Mouse (Mus musculus) lung, embryonic 15.5 days (tissue): ENCODE data around the gene Rab39b. TPM values are rescaled to one million over a fixed set of nuclear protein-coding genes. Genes with fewer than 3 reads are reported as not detected.

Experiments used
- ATAC-seq: fragments of 200-750 bp; cut with Nextera tagmentation; 2 replicates; pipeline ENCODE4 v1.8.0; 2017; ENCODE audit warnings: moderate number of reproducible peaks, borderline replicate concordance; ENCODE audit not compliant: low FRiP score, low TSS enrichment; ENCODE audit errors: extremely low read depth
- H3K27ac ChIP-seq: fragments of 300-500 bp; sonication (generic); 2 replicates; pipeline ENCODE4 v1.5.1; 2015; ENCODE audit warnings: moderate library complexity, mild to moderate bottlenecking, inconsistent platforms
- H3K27me3 ChIP-seq: fragments of 300-500 bp; sonication (generic); 2 replicates; pipeline ENCODE4 v1.6.1; 2015; ENCODE audit warnings: inconsistent platforms
- H3K36me3 ChIP-seq: fragments of 300-500 bp; sonication (generic); 2 replicates; pipeline ENCODE4 v1.6.1; 2015; ENCODE audit warnings: inconsistent platforms
- H3K4me1 ChIP-seq: fragments of 300-500 bp; sonication (generic); 2 replicates; pipeline ENCODE4 v1.6.1; 2015; ENCODE audit warnings: inconsistent platforms
- H3K4me2 ChIP-seq: fragments of 300-500 bp; sonication (generic); 2 replicates; pipeline ENCODE4 v1.6.1; 2015; ENCODE audit warnings: inconsistent platforms, mild to moderate bottlenecking, moderate library complexity
- H3K4me3 ChIP-seq: fragments of 300-500 bp; sonication (generic); 2 replicates; pipeline ENCODE4 v1.5.1; 2015; ENCODE audit warnings: mild to moderate bottlenecking, inconsistent platforms
- H3K9ac ChIP-seq: fragments of 300-500 bp; sonication (generic); 2 replicates; pipeline ENCODE4 v1.6.1; 2015; ENCODE audit warnings: inconsistent platforms
- H3K9me3 ChIP-seq: fragments of 300-500 bp; sonication (generic); 2 replicates; pipeline ENCODE4 v1.6.1; 2016; ENCODE audit warnings: inconsistent platforms
- WGBS: fragments of 180-500 bp; shearing (Covaris S2); methylation state at CpG from one replicate; pipeline ENCODE4 v1.1.7; 2015; 5-methylcytosine and 5-hydroxymethylcytosine counted together
- polyA plus RNA-seq: library from polyadenylated mRNA; unstranded; fragments of >200 nt; fragmentation: Nextera tagmentation; extraction: Ambion mirVana; gene quantifications from 2 replicates; pipeline ENCODE4 v1.2.1, GENCODE M21; 2015

Rab39b gene
- 1.2 and 1.3 TPM in 2 replicates for polyA plus RNA-seq

DNA sequence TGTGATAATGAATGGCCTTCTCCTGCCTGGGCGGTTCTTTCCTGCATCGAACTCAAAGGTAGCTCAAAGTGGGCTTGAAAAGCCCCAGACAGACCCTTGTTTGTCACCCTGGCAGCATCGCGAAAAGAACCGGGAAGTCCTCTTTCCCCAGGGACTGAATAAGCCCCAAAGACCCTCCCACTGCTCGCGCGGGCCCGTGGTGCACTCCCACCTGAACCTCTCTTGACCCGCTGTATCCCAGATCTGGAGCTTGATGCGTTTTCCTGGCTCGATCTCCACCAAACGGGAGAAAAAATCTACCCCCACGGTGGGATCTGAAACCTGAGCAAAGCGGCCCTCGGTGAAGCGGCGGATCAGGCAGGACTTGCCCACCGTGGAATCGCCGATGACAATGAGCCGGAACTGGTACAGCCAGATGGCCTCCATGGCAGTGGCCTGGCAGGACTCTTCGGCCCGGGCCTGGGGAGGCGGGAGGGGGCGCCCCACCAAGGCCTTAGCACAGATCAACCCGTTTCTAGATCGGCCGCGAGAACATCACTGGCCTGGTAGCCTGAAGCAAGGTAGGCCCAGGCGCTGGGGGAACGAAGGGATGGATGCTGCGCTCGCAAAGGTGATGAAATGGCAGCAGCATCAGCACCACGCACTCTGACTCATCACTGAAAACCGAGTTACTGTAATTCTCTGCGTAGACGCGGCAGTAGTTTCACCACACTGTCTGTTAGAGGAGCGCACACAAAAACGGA, at the start of gene Rab39b:
Rab39b (minus strand) TSS at position 650 of the 743 bp plus-strand sequence.
- H3K9ac ChIP-seq, result peak within 1 kb of the TSS; percentile 19; the same call in 1 of the 2 replicates
- H3K4me3 ChIP-seq, result peak within 1 kb of the TSS; percentile 47
- 11% methylated on average over 40 of the region's 41 CpGs for WGBS
- ATAC-seq, result peak; percentile 46; the same call in 1 of the 2 replicates
- no peak within 1 kb of the TSS for H3K27ac ChIP-seq
- H3K36me3 ChIP-seq, result no peaks in the 10 kb centered on the region
- peak within 1 kb of the TSS; percentile 69 for H3K4me2 ChIP-seq
- H3K9me3 ChIP-seq, result no peaks in the 10 kb centered on the region
- no peaks in the 10 kb centered on the region for H3K4me1 ChIP-seq
- no peaks in the 10 kb centered on the region for H3K27me3 ChIP-seq

DNA sequence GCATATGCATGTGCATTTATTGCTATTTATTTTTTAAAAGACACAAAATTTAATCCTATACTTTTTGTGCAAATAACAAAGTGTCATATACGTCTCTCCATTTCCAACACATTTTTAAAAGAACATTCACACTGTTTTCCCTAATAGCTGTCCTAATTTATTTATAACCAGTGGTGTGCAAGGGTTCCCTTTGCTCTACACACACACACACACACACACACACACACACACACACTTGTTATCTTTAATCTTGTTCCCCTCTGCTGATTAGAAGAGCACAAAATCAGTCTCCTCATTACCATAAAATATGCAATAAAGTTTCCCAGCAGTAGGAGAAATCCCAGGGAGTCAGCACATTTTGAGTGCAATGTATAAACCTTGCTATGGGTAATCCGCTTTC, 508 bp upstream of the Rab39b start:
- no peak overlapping the region for H3K27ac ChIP-seq
- no peak overlapping the region for H3K4me3 ChIP-seq
- no peaks in the 10 kb centered on the region for H3K27me3 ChIP-seq
- H3K4me1 ChIP-seq, result no peaks in the 10 kb centered on the region
- H3K9ac ChIP-seq, result no peak overlapping the region
- no peaks in the 10 kb centered on the region for H3K36me3 ChIP-seq
- H3K9me3 ChIP-seq, result no peaks in the 10 kb centered on the region
- 73% methylated on average over 2 of the region's 2 CpGs for WGBS
- no peak for ATAC-seq
- H3K4me2 ChIP-seq, result no peak overlapping the region

Other genes starting within 250 kb of the Rab39b start
- 65.8 and 70.9 TPM in 2 replicates for gene Fundc2, start 195.8 kb downstream of the Rab39b start, polyA plus RNA-seq
- gene F8, start 195.6 kb downstream of the Rab39b start, polyA plus RNA-seq, result 1.6 and 1.9 TPM in 2 replicates
- 22.8 and 23.6 TPM in 2 replicates for gene Cmc4, start 161.6 kb downstream of the Rab39b start, polyA plus RNA-seq
- gene Mtcp1, start 161.6 kb downstream of the Rab39b start, polyA plus RNA-seq, result 9.8 and 12.0 TPM in 2 replicates
- 66.9 and 69.5 TPM in 2 replicates for gene Brcc3, start 161.6 kb downstream of the Rab39b start, polyA plus RNA-seq
- gene Vbp1, start 63.9 kb downstream of the Rab39b start, polyA plus RNA-seq, result 174 and 176 TPM in 2 replicates